Mouse (Mus musculus) olfactory bulb, adult 2 months (tissue): ENCODE data around the gene Plpp1.

Experiments used
- CTCF ChIP-seq: fragments of 200-500 bp; IDR thresholded peaks from 2 replicates; pipeline ENCODE4 v1.5.1; 2012; ENCODE audit warnings: low read depth, mild to moderate bottlenecking, low read length, moderate library complexity; ENCODE audit not compliant: insufficient read depth
- POLR2A ChIP-seq: fragments of 200-500 bp; IDR thresholded peaks from 2 replicates; pipeline ENCODE4 v1.6.1; 2012; ENCODE audit warnings: mild to moderate bottlenecking, low read depth, low read length, moderate library complexity; ENCODE audit not compliant: insufficient read depth

DNA sequence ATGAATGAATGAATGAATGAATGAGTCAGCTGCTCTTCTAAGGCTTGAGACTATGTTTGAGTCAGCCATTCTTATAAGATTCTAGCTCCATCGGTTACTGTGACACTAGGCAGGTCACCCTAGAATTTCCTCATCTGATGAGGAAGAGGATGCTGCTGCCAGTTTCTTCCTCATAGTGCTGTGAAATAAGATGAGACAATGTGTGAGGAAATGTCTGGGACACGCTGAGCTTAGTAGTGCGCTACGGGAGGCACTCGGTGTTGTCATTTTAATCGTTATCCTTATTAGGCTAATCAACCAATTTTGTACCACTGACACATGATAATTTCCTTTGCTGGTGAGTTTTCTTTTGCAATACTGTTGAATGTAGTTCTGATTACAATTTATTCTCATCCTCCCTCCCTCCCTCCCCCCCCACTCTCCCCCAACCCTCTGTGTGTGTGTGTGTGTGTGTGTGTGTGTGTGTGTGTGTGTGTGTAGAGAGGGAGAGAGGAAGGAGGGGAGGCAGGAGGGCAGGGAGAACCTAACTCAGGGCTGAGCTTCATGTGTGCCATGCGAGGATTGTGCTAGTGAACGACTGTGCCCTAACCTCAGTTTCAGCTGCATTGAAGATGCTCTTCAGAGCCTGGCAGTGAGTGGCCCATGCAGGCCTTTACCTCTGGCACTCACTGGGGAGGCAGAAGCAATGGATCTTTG, 11.3 kb downstream of the Plpp1 start:
- TF ChIP-seq CTCF (no peak), POLR2A (no peak)
